Mouse (Mus musculus): Measurements from ENCODE around the gene Gm4763. TPM values are rescaled to one million over a fixed set of nuclear protein-coding genes. Genes with fewer than 3 reads are reported as not detected.
A peak's percentile ranks its signal among the peaks of the same experiment; 100 is the strongest.
"Not testable (repeated sequence)": the region's sequence is repeated elsewhere in the genome, so short reads cannot be mapped to it uniquely, and the experiment has no call there.

Gm4763 gene
- not detected in 2 replicates for polyA plus RNA-seq (2016; fragmentation: Nextera tagmentation; extraction: Ambion mirVana)

DNA sequence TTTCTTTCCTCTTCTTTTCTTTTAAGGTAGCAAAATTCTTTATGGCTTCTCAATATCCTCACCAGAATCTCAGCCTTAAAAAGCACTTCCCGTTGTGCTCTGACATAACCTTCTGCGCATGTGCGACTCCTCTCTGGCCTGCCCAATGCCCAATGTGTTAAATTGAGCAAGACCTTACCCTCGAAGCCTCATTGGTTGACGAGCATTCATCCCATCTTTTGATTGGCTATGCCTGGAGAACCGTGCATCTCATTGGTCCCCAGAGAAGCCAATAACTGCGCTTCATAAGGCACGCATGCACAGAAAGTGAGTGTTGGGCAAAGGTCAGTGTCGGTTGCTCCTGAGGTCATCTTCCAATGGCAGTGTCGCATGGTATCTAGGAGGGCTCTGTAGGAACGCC lies at the start of gene Gm4763:
Gm4763 (minus strand) TSS at position 101 of the 400 bp plus-strand sequence.
- not testable (repeated sequence) for H3K27ac ChIP-seq; H3K9me3 ChIP-seq; H3K4me2 ChIP-seq; H3K4me3 ChIP-seq (replicated peaks); H3K9ac ChIP-seq; H3K27me3 ChIP-seq; ATAC-seq (ENCODE audit: low FRiP score); H3K4me1 ChIP-seq; H3K36me3 ChIP-seq (replicated peaks)
- WGBS = 93% methylated on average over 11 of the region's 11 CpGs

DNA sequence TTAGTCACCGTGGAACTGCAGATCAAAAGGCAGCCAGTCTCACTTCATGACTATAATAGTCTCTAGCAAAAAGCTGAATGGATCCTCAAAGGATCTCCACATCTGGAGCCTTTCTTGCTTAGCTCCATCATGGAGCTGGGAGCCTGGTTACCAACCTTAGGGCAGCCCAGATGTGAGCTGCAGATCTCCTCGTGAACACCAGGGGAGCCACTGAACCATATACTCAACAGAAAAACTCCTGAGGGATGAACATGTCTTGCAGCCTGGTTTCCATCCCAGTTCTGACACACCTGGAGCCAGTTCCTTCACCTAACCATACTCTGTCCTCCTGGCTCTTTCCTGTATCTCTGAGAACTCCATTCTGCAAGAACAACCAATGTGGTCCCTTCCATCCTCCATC lies 49.4 kb upstream of the Gm4763 start:
- Histone ChIP-seq H3K27ac (no peak overlapping the region), H3K36me3 (replicated peaks) (no peaks in the 10 kb centered on the region), H3K4me1 (no peaks in the 10 kb centered on the region), H3K9ac (no peak overlapping the region), H3K4me2 (no peak overlapping the region), H3K9me3 (no peaks in the 10 kb centered on the region), H3K27me3 (no peaks in the 10 kb centered on the region), H3K4me3 (replicated peaks) (no peak overlapping the region)
- ATAC-seq (ENCODE audit: low FRiP score) = no peak
- 70% methylated on average over 2 of the region's 2 CpGs for WGBS

DNA sequence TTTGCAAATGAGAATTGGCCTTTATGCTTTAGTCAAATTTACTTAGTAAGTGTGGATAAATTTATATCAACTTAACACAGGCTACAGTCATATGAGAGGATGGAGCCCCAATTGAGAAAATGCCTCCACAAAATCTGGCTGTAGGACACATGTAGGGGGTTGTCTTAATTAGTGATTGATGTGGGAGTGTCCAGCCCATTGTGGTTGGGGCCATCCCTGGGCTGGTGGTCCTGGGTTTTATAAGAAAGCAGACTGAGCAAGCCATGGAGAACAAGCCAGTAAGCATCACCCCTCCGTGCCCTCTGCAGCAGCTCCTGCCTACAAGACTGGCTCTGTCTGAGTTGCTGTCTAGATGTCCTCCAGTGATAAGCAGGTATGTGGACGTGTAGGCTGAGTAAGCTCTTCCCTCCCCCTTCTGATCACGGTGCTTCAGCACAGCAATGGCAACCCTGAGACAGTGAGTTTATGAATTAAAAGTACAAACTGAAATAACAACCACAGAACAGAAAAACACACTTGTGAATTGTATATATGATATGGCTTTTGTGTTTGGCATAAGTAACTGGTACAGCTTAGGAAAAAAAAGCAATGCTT lies 47.3 kb upstream of the Gm4763 start:
- Histone ChIP-seq H3K9ac (no peak overlapping the region), H3K27ac (no peak overlapping the region), H3K27me3 (no peaks in the 10 kb centered on the region), H3K4me1 (no peaks in the 10 kb centered on the region), H3K36me3 (replicated peaks) (no peaks in the 10 kb centered on the region), H3K4me3 (replicated peaks) (no peak overlapping the region), H3K9me3 (no peaks in the 10 kb centered on the region), H3K4me2 (no peak overlapping the region)
- ATAC-seq (ENCODE audit: low FRiP score) = no peak
- WGBS = 67% methylated on average over 3 of the region's 3 CpGs

DNA sequence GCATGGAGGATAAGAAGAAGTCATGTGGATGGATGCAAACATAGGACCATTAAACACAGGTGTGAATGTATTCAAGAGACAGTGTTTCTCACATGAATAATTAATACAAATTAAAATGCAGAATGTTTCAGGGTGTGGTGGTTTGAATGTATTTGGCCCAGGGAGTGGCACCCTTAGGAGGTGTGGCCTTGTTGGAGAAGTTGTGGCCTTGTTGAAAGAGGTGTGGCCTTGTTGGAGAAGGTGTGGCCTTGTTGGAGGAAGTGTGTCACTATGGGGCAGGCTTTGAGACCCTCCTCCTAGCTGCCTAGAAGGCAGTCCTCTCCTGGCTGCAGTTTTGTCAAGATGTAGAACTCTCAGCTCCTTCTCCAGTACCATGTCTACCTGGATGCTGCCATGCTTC lies 44.7 kb upstream of the Gm4763 start:
- no peak for ATAC-seq (ENCODE audit: low FRiP score)
- no peak overlapping the region for H3K4me2 ChIP-seq
- H3K4me3 ChIP-seq (replicated peaks) = no peak overlapping the region
- H3K27ac ChIP-seq = no peak overlapping the region
- H3K4me1 ChIP-seq = 0 out of 2 replicates have a peak, but pooled peaks cover 3% of the 10 kb centered on the region
- H3K36me3 ChIP-seq (replicated peaks) = no peaks in the 10 kb centered on the region
- H3K27me3 ChIP-seq = no peaks in the 10 kb centered on the region
- no peaks in the 10 kb centered on the region for H3K9me3 ChIP-seq
- no peak overlapping the region for H3K9ac ChIP-seq

DNA sequence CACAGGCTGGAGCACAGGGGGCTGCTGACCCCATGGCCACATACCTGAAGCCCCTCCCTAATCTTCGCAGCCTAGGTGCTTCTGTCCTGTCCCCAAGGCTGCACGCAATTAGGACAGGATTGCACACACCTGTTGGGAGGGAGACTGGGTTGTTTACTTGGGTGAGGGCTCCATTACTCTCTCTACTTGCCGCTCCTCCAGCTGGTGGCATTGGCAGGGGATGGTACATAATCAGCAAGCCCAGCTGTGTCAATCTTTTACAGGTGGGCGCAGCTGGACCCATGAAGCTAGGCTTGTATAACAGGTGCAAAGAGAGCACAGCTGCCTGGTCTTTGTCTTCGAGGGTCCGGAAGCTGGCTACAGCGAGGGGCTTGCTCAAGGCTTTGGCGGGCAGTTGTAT lies 35.9 kb upstream of the Gm4763 start:
- 88% methylated on average over 8 of the region's 8 CpGs for WGBS
- Histone ChIP-seq H3K4me3 (replicated peaks) (no peak overlapping the region), H3K4me2 (no peak overlapping the region), H3K27me3 (peaks cover 5% of the 10 kb centered on the region; the same call in 1 of the 2 replicates), H3K4me1 (0 out of 2 replicates have a peak, but pooled peaks cover 2% of the 10 kb centered on the region), H3K36me3 (replicated peaks) (no peaks in the 10 kb centered on the region), H3K27ac (no peak overlapping the region), H3K9ac (no peak overlapping the region), H3K9me3 (no peaks in the 10 kb centered on the region)
- ATAC-seq (ENCODE audit: low FRiP score) = no peak

DNA sequence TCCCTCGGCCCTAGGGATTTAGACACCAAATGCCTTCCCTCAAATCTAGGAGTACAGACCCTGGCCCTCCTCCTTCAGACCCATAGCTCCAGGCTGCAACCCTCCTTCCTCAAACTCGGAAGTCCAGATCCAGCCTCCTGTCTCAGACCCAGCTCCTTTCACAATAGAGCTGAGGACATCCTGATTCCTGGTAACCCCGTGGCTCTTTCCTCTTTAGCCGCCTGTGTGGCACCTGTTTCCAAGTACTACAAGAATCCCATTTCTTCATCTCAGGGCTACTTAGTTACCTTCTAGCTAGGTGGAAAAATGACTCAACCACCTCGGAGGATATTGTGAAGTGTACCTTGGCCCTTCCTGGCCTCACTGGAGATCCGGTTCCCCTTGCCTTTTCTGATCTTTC lies 34.5 kb upstream of the Gm4763 start:
- WGBS = 73% methylated on average over 6 of the region's 6 CpGs
- no peaks in the 10 kb centered on the region for H3K36me3 ChIP-seq (replicated peaks)
- no peaks in the 10 kb centered on the region for H3K4me1 ChIP-seq
- H3K27me3 ChIP-seq = peaks cover 5% of the 10 kb centered on the region; the same call in 1 of the 2 replicates
- no peak overlapping the region for H3K27ac ChIP-seq
- H3K4me2 ChIP-seq = no peak overlapping the region
- no peaks in the 10 kb centered on the region for H3K9me3 ChIP-seq
- no peak overlapping the region for H3K4me3 ChIP-seq (replicated peaks)
- ATAC-seq (ENCODE audit: low FRiP score) = no peak
- H3K9ac ChIP-seq = no peak overlapping the region

DNA sequence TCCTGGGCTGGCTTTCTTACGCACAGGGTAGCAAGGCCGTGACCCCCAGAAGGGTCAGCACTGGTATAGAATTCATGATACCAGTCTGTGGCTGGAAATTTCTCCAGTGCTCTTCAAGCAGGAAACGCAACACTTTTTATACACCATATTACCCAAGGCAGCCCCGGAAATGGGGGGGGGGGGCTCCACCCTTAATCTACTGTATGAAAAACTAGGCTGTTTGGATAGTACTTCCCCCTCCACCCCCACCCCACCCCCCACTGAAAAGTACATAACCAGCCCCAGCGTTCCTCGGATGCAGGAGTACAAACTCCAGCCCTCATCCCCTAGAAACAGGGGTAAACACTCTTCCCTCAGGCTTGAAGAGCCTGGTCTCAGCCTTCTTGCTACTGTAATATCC lies 33.5 kb upstream of the Gm4763 start, which contains the start of gene Cd177:
Cd177 (minus strand) TSS at position 101 of the 400 bp plus-strand sequence.
- Histone ChIP-seq H3K27ac (no peak within 1 kb of the TSS), H3K27me3 (peaks cover 4% of the 10 kb centered on the region; the same call in 1 of the 2 replicates), H3K9me3 (no peaks in the 10 kb centered on the region), H3K4me2 (no peak within 1 kb of the TSS), H3K36me3 (replicated peaks) (no peaks in the 10 kb centered on the region), H3K4me1 (no peaks in the 10 kb centered on the region), H3K9ac (no peak within 1 kb of the TSS), H3K4me3 (replicated peaks) (no peak within 1 kb of the TSS)
- WGBS = 84% methylated on average over 6 of the region's 6 CpGs
- no peak for ATAC-seq (ENCODE audit: low FRiP score)

DNA sequence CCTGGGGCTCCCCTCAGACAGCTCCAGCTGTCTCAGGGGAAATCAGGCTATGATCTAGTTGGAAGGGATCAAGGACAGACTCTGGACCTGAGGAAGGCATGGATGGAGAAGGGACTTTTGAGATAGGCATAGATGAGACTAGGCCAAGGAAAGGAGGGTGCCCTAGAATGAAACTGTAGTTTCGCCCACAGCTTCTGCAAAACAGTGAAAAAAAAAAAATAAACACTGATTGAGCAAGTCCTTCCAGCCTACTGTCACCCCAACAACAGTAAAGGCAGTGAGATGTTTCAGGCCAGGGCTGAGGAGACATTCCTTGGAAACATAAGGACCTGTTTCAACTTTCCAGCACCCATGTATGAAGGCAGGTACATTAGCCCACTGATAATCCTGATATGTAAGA lies 31.8 kb upstream of the Gm4763 start:
- no peaks in the 10 kb centered on the region for H3K9me3 ChIP-seq
- H3K9ac ChIP-seq = no peak overlapping the region
- H3K4me2 ChIP-seq = no peak overlapping the region
- H3K4me1 ChIP-seq = no peaks in the 10 kb centered on the region
- ATAC-seq (ENCODE audit: low FRiP score) = no peak
- no peaks in the 10 kb centered on the region for H3K36me3 ChIP-seq (replicated peaks)
- WGBS = 85% methylated on average over 1 of the region's 1 CpGs
- H3K27me3 ChIP-seq = no peaks in the 10 kb centered on the region
- no peak overlapping the region for H3K27ac ChIP-seq
- H3K4me3 ChIP-seq (replicated peaks) = no peak overlapping the region

DNA sequence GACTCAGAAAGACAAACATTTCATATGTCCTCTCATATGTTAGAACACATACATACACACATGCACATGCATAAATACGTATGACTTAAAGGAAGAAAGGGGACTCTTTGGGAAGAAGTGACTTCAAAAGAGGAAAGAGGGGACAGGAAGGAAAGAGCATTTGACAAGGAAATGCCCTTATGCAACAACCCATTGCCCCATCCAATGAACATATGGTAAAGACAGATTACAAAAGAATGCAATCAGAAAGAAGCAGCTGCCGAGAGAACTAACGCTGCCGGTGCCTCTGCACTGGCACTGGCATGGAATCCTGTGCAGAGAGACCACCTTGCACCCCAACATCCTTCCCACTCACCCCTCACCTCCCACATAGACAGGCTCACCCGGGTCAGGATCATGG lies 26.8 kb upstream of the Gm4763 start:
- Histone ChIP-seq H3K9me3 (no peaks in the 10 kb centered on the region), H3K27ac (no peak overlapping the region), H3K4me1 (peaks cover 5% of the 10 kb centered on the region; the same call in 1 of the 2 replicates), H3K4me2 (no peak overlapping the region), H3K27me3 (no peaks in the 10 kb centered on the region), H3K36me3 (replicated peaks) (no peaks in the 10 kb centered on the region), H3K9ac (no peak overlapping the region), H3K4me3 (replicated peaks) (no peak overlapping the region)
- WGBS = 90% methylated on average over 5 of the region's 5 CpGs
- ATAC-seq (ENCODE audit: low FRiP score) = no peak

DNA sequence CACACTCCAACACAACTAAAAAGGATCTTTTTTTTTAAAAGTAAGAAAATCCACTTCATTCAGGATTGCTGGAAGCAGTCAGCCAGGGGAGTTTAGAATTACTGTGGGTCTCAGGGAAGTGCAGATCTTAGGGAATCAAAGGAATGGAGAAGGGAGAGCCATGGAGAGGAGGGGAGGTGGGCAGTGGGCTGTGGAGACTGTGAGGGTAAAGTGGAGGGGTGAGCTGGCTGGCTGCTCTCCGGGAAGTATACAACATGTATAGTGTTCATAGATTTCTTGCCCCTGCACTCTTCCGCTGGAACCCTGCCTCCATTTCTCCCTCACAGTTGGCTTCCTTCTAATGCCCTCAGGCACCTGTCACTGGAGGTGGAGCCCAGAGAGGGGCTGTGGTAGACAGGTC lies 24.9 kb upstream of the Gm4763 start:
- H3K27ac ChIP-seq = no peak overlapping the region
- H3K36me3 ChIP-seq (replicated peaks) = no peaks in the 10 kb centered on the region
- peaks cover 5% of the 10 kb centered on the region; the same call in 1 of the 2 replicates for H3K4me1 ChIP-seq
- H3K27me3 ChIP-seq = no peaks in the 10 kb centered on the region
- H3K9ac ChIP-seq = no peak overlapping the region
- no peak overlapping the region for H3K4me2 ChIP-seq
- H3K9me3 ChIP-seq = no peaks in the 10 kb centered on the region
- WGBS = 82% methylated on average over 2 of the region's 2 CpGs
- no peak for ATAC-seq (ENCODE audit: low FRiP score)
- no peak overlapping the region for H3K4me3 ChIP-seq (replicated peaks)

DNA sequence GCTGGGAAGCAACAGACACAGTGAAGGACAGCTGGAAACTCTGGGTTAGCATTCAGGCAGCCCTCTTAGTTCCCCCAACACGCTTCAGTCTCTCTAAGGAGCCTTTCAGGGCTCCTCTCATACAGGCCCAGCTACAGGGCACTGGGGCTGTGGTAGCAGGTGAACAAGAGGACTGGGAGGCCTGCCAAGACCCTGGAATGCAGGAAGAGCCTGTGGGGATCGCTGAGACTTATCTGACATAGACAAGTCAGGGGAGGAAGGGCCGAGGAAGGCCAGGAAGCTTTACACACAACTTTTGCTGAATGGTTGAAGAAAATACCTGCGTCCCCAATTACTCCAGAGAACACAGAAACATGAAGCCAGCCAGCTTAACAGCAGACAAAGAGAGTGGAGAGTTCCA lies 24.0 kb upstream of the Gm4763 start:
- H3K4me3 ChIP-seq (replicated peaks) = no peak overlapping the region
- H3K27me3 ChIP-seq = no peaks in the 10 kb centered on the region
- 52% methylated on average over 4 of the region's 4 CpGs for WGBS
- no peak overlapping the region for H3K27ac ChIP-seq
- no peak for ATAC-seq (ENCODE audit: low FRiP score)
- no peak overlapping the region for H3K4me2 ChIP-seq
- H3K9me3 ChIP-seq = no peaks in the 10 kb centered on the region
- no peak overlapping the region for H3K9ac ChIP-seq
- H3K36me3 ChIP-seq (replicated peaks) = no peaks in the 10 kb centered on the region
- H3K4me1 ChIP-seq = peaks cover 5% of the 10 kb centered on the region; the same call in 1 of the 2 replicates

DNA sequence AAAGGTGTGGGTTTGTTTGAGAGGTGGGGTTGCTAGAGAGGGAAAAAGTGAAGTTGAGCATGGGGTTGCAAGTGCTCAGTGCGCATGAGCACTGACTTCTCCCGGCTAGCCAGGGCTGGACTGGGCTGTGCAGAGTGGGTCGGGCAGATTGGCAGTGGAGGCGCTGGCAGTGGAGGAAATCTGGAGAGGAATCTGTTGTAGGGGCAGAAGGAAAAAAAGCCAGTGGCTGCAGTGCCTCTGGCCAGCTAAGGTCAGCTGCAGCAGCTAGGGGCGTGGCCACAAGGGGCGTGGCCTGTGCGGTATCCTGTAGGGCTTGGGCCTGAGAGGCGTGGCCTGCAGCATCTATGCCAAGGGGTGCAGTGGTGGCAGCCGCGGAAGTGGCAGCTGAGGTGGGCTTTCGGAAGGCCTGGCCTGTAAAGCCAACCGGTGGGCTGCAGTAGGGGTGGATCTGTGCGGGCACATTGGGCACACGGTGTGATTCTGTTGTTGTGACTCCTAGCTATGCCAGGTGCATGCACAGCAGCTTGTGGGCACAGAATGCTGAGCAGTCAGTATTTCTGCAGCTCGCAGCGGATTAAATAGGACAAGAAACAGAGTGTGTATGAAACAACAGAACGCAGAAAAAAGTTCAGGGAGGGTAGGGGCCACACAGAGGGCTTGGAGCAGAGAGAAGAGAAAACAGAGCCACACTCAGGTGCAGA lies 9.4 kb upstream of the Gm4763 start:
- Histone ChIP-seq H3K9ac (no peak overlapping the region), H3K27ac (no peak overlapping the region), H3K4me1 (peaks cover 9% of the 10 kb centered on the region), H3K27me3 (0 out of 2 replicates have a peak, but pooled peaks cover 2% of the 10 kb centered on the region), H3K4me3 (replicated peaks) (peak overlapping the region; percentile 10; the same call in 1 of the 2 replicates), H3K4me2 (peak overlapping the region; percentile 40), H3K9me3 (0 out of 2 replicates have a peak, but pooled peaks cover 3% of the 10 kb centered on the region), H3K36me3 (replicated peaks) (no peaks in the 10 kb centered on the region)
- ATAC-seq (ENCODE audit: low FRiP score) = peak; percentile 71; the same call in 1 of the 2 replicates
- WGBS = 15% methylated on average over 17 of the region's 17 CpGs

DNA sequence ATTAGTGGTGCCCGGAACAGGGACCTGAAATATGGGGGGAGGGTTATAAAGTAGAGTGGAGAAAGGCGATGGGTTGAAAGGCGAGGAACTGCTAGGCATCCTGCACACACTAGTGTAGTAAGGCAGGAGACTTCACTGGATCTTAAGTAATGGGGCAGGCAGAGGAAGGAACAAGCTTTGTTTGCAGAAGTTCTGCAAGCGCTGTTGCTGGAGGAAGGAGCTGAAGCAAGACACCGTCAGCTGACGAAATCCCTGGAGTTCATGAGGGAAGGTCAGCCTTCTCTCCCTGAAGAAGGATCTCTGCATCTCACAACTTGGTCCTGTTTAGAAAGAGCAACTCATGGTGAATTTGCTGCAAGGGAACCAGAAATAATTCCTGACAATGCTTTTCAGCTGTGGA lies 11.7 kb downstream of the Gm4763 start:
- Histone ChIP-seq H3K4me3 (replicated peaks) (no peak overlapping the region), H3K4me1 (no peaks in the 10 kb centered on the region), H3K27ac (no peak overlapping the region), H3K9ac (no peak overlapping the region), H3K4me2 (no peak overlapping the region), H3K9me3 (no peaks in the 10 kb centered on the region), H3K27me3 (no peaks in the 10 kb centered on the region), H3K36me3 (replicated peaks) (no peaks in the 10 kb centered on the region)
- ATAC-seq (ENCODE audit: low FRiP score) = no peak
- WGBS = 81% methylated on average over 6 of the region's 6 CpGs
